Mouse (Mus musculus) ES-E14 (cell line): Measurements from ENCODE around the gene Sh3d21. TPM values are rescaled to one million over a fixed set of nuclear protein-coding genes. Genes with fewer than 3 reads are reported as not detected.

Experiments used
- DNase-seq: peaks from one replicate; pipeline ENCODE4 v3.0.0-alpha.2; 2013; ENCODE audit warnings: low read depth, low spot score
- H3K27ac ChIP-seq: 2 replicates; pipeline ENCODE4 v1.5.1; 2012; ENCODE audit warnings: low read depth, mild to moderate bottlenecking, low read length, moderate library complexity, mixed read lengths; ENCODE audit not compliant: poor library complexity, insufficient read depth, severe bottlenecking
- H3K36me3 ChIP-seq: 2 replicates; pipeline ENCODE4 v1.6.1; 2012; ENCODE audit warnings: mild to moderate bottlenecking, low read length, moderate library complexity, mixed read lengths; ENCODE audit not compliant: control insufficient read depth, poor library complexity, insufficient read depth, severe bottlenecking
- H3K4me1 ChIP-seq, 2 experiments: fragments of 150-350 bp in 1 of 2; sonication (generic) in 1 of 2; 2 replicates each; pipeline ENCODE4 v1.6.1; 2012; ENCODE audit warnings: low read length in 2 of 2, mild to moderate bottlenecking in 1 of 2, mixed read lengths in 1 of 2; ENCODE audit not compliant: control insufficient read depth in 2 of 2, insufficient read depth in 2 of 2, poor library complexity in 1 of 2
- H3K4me3 ChIP-seq, 2 experiments: fragments of 150-350 bp in 1 of 2; sonication (generic) in 1 of 2; 2 replicates each; pipeline ENCODE4 v1.5.1; 2012; ENCODE audit warnings: low read length in 2 of 2, low read depth in 1 of 2, mild to moderate bottlenecking in 1 of 2, mixed read lengths in 1 of 2; ENCODE audit not compliant: insufficient read depth in 1 of 2, poor library complexity in 1 of 2, severe bottlenecking in 1 of 2
- H3K9ac ChIP-seq: 2 replicates; pipeline ENCODE4 v1.6.1; 2012; ENCODE audit warnings: low read depth, mild to moderate bottlenecking, low read length, mixed read lengths; ENCODE audit not compliant: poor library complexity, insufficient read depth, severe bottlenecking
- H3K9me3 ChIP-seq: fragments of 150-350 bp; sonication (generic); 2 replicates; pipeline ENCODE4 v1.6.1; 2012; ENCODE audit warnings: low read depth, mild to moderate bottlenecking, low read length; ENCODE audit not compliant: control insufficient read depth, insufficient read depth
- CHD2 ChIP-seq: IDR thresholded peaks from 2 replicates; pipeline ENCODE4 v1.6.1; 2014; ENCODE audit warnings: mild to moderate bottlenecking, low read depth, low read length, inconsistent platforms
- HCFC1 ChIP-seq: IDR thresholded peaks from 2 replicates; pipeline ENCODE4 v1.6.1; 2012; ENCODE audit warnings: low read length, inconsistent platforms, borderline replicate concordance; ENCODE audit not compliant: insufficient read depth
- MAFK ChIP-seq: IDR thresholded peaks from 2 replicates; pipeline ENCODE4 v1.6.1; 2014; ENCODE audit warnings: mild to moderate bottlenecking, low read depth, low read length, inconsistent platforms; ENCODE audit not compliant: insufficient read depth
- ZC3H11A ChIP-seq: IDR thresholded peaks from 2 replicates; pipeline ENCODE4 v1.6.1; 2012; ENCODE audit warnings: low read depth, mild to moderate bottlenecking, inconsistent platforms, low read length, borderline replicate concordance
- ZNF384 ChIP-seq: IDR thresholded peaks from 2 replicates; pipeline ENCODE4 v1.6.1; 2012; ENCODE audit warnings: low read depth, low read length, inconsistent platforms
- in situ Hi-C, 2 experiments: fragments of 600-800 bp; cut with MboI; formaldehyde crosslinking; loops; one replicate each; pipeline ENCODE4 v1.15.1; 2025; ENCODE audit warnings: low sequenced_read_pairs in 2 of 2, inconsistent platforms in 1 of 2; ENCODE audit not compliant: unreplicated experiment in 2 of 2
- total RNA-seq: library from RNA; depleted of rRNA; stranded (reverse); fragments of 300-350 nt; gene quantifications from 2 replicates; pipeline ENCODE4 v1.2.3, GENCODE M21; 2012

The Sh3d21 gene
- total RNA-seq, 1 experiment: 2.4 TPM

GRCm38 (mm10) chr4:126134236-126134635 lies 29.1 kb downstream of the Sh3d21 start:
- Histone ChIP-seq H3K9ac (no peak overlapping the region), H3K36me3 (peaks cover 37% of the 10 kb centered on the region), H3K9me3 (no peaks in the 10 kb centered on the region), H3K27ac (no peak overlapping the region), H3K4me3 (no peak overlapping the region), H3K4me1 (no peaks in the 10 kb centered on the region; a peak in 1 of 4 replicates)
- no peak for DNase-seq
- no peak for TF ChIP-seq ZNF384
- no peak for TF ChIP-seq ZC3H11A
- no peak for TF ChIP-seq HCFC1
- TF ChIP-seq MAFK: no peak
- no peak for TF ChIP-seq CHD2
- in situ Hi-C loops: no loop called here

DNA sequence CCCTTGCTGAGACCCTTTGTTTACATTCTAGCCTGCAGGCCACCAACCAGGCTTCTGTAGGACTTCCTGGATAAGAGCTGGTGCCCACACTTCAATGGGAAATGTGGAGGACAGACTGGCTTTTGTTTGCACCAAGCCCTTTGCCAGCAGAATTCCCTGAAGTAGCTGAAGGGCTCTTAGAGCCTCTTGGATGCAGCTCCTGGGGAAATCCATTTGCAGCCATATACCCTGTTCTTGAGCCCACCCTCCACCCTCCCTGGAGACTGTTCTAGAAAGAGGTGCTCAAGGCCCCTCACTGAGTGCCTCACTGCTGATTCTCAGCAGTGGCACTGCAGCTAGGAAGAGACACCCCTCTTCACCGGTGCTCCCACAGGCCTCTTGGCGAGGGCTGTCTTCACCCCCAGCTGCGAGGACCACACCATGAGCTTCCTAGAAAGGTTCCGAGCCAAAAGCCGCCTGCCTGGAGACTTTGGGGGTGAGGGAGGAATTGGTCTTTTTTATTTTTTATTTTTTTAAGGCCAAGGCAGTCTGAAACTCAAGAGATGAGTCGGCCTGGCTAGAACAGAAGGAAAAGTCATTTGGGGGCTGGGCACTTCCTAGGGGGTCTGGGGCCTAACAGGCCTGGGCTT lies 30.5 kb downstream of the Sh3d21 start:
- Histone ChIP-seq H3K9ac (no peak overlapping the region), H3K4me3 (no peak overlapping the region), H3K36me3 (peaks cover 35% of the 10 kb centered on the region), H3K4me1 (no peaks in the 10 kb centered on the region; a peak in 1 of 4 replicates), H3K9me3 (no peaks in the 10 kb centered on the region), H3K27ac (no peak overlapping the region)
- no peak for TF ChIP-seq MAFK
- no peak for TF ChIP-seq ZNF384
- no peak for TF ChIP-seq ZC3H11A
- no peak for TF ChIP-seq CHD2
- TF ChIP-seq HCFC1: no peak
- in situ Hi-C loops: no loop called here
- no peak for DNase-seq

DNA sequence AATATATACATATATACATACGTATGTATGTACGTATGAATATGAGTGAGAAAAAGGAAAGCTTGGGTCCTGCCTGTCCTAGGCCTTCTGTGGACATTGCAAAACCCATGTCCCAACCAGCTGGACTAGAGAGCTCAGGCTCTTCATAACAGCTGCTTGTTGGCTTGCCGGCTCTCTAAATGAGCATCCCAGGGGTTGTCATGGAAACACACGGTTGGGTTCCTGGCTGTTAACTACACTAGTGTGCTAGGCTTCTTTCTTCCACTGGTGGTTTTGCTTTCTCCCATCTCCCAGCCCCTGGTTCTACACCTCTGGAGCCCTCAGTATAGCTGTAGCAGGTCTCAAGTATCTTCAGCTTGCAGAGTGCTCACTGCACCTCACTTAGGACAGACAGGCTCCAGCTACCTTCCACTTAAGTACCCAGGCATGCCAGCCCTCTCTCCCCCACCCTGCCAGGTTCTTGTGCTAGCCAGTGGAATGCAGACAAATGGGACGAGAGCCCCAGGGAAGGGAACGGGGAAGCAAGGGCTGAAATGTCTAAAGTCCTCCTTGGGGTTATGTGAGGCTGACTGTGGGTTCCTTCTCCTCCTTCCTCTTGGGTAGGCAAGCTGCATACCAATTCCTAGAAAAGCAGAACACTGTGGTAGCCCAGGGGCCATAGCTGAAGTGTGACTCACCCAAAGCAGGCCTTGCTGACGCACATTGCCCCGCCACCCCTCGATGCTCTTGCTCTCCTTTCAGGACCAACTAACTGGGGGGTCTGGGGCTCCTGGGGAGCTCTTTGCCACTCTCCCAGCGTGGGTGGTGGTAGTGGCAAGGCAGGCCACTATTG lies 31.8 kb downstream of the Sh3d21 start:
- peaks cover 30% of the 10 kb centered on the region for H3K36me3 ChIP-seq
- no peak overlapping the region for H3K4me3 ChIP-seq
- H3K27ac ChIP-seq: no peak overlapping the region
- in situ Hi-C loops: no loop called here
- no peak for DNase-seq
- H3K9me3 ChIP-seq: no peaks in the 10 kb centered on the region
- TF ChIP-seq ZC3H11A (no peak), ZNF384 (no peak), CHD2 (no peak), MAFK (no peak), HCFC1 (no peak)
- no peak overlapping the region for H3K9ac ChIP-seq
- H3K4me1 ChIP-seq: no peaks in the 10 kb centered on the region; a peak in 1 of 4 replicates

DNA sequence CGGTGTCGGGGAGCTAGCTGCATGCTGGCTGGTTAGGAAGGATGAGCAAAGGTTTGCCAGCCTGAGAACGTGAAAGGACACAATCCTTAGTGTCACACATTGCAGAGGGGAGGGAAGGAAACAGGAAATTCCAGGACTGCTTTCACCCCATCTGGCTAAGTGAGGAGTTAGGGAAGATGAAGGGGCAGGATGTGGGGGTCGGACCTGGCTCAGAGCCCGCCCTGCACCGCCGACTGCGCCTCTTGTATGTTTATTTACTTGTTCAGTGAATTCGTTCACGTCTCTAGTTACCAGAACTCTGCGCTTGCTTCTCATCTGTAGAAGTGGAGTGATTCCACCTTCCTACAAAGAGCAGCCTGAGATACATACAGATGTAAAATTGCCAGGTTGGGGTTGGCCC lies 32.8 kb downstream of the Sh3d21 start:
- Histone ChIP-seq H3K9me3 (no peaks in the 10 kb centered on the region), H3K4me1 (no peaks in the 10 kb centered on the region; a peak in 1 of 4 replicates), H3K36me3 (peaks cover 34% of the 10 kb centered on the region), H3K9ac (no peak overlapping the region), H3K4me3 (no peak overlapping the region), H3K27ac (no peak overlapping the region)
- no peak for DNase-seq
- TF ChIP-seq HCFC1 (no peak), ZNF384 (no peak), MAFK (no peak), CHD2 (no peak), ZC3H11A (no peak)
- in situ Hi-C loops: no loop called here
